24 mouse cellular contexts compared by ENCODE assay signal in the genomic region with DNA sequence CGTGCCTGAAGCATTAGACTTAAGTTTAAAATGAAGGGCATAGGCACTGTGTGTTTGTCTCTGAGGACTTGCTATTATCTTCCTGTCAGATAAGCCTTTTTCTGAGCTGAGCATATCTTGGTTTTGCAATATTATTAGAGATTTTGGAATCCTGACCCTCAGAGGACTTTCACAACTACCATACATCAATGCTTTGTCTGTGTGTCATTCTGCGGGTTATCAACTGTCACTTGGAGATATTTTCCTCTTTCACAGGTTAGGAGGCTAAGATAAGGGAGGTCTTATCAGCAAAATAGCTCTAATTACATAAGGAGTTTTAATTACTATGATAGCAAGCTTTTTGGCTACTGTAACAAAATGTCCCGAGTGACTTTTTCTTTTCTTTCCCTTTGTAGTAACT.
"Had no signal": no experiment of that assay in that cellular context is flagged by ENCODE, and none has a peak within 500 bp of the region (broad histone marks: within the 10 kb centered on the region; RNA-seq: fewer than 3 reads in every experiment).

No protein-coding gene starts in this region.

- H3K27me3 ChIP-seq: heart, embryonic 13.5 days; heart, embryonic 15.5 days; hindbrain, embryonic 15.5 days; limb, embryonic 12.5 days had no signal

- H3K4me3 ChIP-seq: heart, embryonic 13.5 days; heart, embryonic 15.5 days; hindbrain, embryonic 13.5 days; hindbrain, embryonic 15.5 days; layer of hippocampus, adult 2 months; left cerebral cortex, adult 2 months; limb, embryonic 10.5 days; limb, embryonic 12.5 days had no signal

- ATAC-seq: hindbrain, postnatal 0 days; intestine, embryonic 16.5 days had no signal

- H3K36me3 ChIP-seq: heart, embryonic 13.5 days; heart, embryonic 15.5 days; hindbrain, embryonic 13.5 days; hindbrain, embryonic 15.5 days; limb, embryonic 10.5 days; limb, embryonic 12.5 days had no signal

- H3K9me3 ChIP-seq: heart, embryonic 13.5 days; heart, embryonic 15.5 days; hindbrain, embryonic 13.5 days; hindbrain, embryonic 15.5 days; limb, embryonic 10.5 days; limb, embryonic 12.5 days had no signal

- H3K27ac ChIP-seq: heart, embryonic 13.5 days; heart, embryonic 15.5 days; hindbrain, embryonic 13.5 days; hindbrain, embryonic 15.5 days; hindbrain, postnatal 0 days; layer of hippocampus, adult 2 months; left cerebral cortex, adult 2 months; limb, embryonic 10.5 days; limb, embryonic 12.5 days; liver, embryonic 14.5 days had no signal

- H3K9ac ChIP-seq: heart, embryonic 13.5 days; heart, embryonic 15.5 days; hindbrain, embryonic 13.5 days; hindbrain, embryonic 15.5 days; limb, embryonic 12.5 days; liver, embryonic 14.5 days had no signal

- DNase-seq: gastrocnemius, postnatal 14 days; gastrocnemius, postnatal 36 days; heart, adult 18-20 months; heart, postnatal 14 days; heart, postnatal 36 days; kidney, adult 11 months; kidney, adult 2 months; kidney, adult 9 months; kidney, postnatal 10 days; kidney, postnatal 25 days; kidney, postnatal 4 days had no signal

- H3K4me1 ChIP-seq: hindbrain, embryonic 13.5 days; hindbrain, embryonic 15.5 days; limb, embryonic 10.5 days; limb, embryonic 12.5 days had no signal

- H3K4me2 ChIP-seq: heart, embryonic 11.5 days; heart, embryonic 13.5 days; heart, embryonic 15.5 days; hindbrain, embryonic 13.5 days; hindbrain, embryonic 15.5 days; limb, embryonic 12.5 days; liver, embryonic 11.5 days had no signal
